Mouse (Mus musculus): Measurements from ENCODE around the gene Vmn2r71. TPM values are rescaled to one million over a fixed set of nuclear protein-coding genes. Genes with fewer than 3 reads are reported as not detected.

Gene Vmn2r71
- not detected in 2 replicates for polyA plus RNA-seq (2016; fragmentation: Nextera tagmentation; extraction: Ambion mirVana)

DNA sequence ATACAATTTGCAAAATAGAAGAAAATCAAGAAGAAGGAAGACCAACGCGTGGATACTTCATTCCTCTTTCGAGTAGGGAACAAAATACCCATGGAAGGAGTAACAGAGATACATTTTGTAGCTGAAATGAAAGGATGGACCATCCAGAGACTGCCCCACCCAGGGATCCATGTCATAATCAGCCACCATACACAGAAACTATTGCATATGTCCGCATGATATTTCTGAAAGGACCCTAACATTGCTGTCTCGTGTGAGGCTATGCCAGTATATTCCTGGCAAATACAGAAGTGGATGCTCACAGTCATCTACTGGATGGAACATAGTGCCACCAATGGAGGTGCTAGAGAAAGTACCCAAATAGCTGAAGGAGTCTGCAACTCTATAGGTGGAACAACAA lies at the start of gene Vmn2r71:
Vmn2r71 (plus strand) TSS at position 301 of the 400 bp plus-strand sequence.
- no peaks in the 10 kb centered on the region for H3K4me1 ChIP-seq
- H3K27me3 ChIP-seq (ENCODE audit: low read depth, poor library complexity, severe bottlenecking): no peaks in the 10 kb centered on the region
- no peak for DNase-seq (ENCODE audit: low spot score)
- H3K4me3 ChIP-seq: no peak within 1 kb of the TSS
- 80% methylated on average over 5 of the region's 5 CpGs for WGBS
- no peaks in the 10 kb centered on the region for H3K9me3 ChIP-seq (replicated peaks)
- no peak within 1 kb of the TSS for H3K27ac ChIP-seq
- H3K36me3 ChIP-seq: no peaks in the 10 kb centered on the region

DNA sequence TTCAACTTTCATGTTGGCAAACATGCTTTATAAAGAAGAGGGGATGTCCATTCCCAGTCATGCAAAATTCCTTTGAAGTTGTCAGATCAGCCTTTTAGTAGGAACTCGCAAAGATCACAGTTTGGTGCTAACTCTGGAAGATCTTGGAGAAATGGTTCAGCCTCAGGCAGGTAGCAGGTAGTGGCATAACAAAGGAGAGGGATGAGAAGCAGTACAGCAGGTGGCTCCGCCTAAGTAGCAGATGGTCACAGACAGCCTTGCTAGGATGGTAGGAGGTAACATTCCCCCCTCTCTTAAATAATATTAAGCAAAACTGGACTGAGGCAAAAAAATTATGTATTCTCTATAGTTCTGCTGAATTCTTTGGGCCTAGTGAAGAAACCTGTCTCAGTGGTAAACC lies 20.8 kb upstream of the Vmn2r71 start:
- DNase-seq (ENCODE audit: low spot score): no peak
- Histone ChIP-seq H3K36me3 (no peaks in the 10 kb centered on the region), H3K27me3 (ENCODE audit: low read depth, poor library complexity, severe bottlenecking) (no peaks in the 10 kb centered on the region), H3K4me3 (no peak overlapping the region), H3K4me1 (no peaks in the 10 kb centered on the region), H3K9me3 (replicated peaks) (no peaks in the 10 kb centered on the region; the same call in 1 of the 2 replicates), H3K27ac (no peak overlapping the region)
- whole genome bisulfite sequencing: 91% methylated on average over 2 of the region's 2 CpGs

DNA sequence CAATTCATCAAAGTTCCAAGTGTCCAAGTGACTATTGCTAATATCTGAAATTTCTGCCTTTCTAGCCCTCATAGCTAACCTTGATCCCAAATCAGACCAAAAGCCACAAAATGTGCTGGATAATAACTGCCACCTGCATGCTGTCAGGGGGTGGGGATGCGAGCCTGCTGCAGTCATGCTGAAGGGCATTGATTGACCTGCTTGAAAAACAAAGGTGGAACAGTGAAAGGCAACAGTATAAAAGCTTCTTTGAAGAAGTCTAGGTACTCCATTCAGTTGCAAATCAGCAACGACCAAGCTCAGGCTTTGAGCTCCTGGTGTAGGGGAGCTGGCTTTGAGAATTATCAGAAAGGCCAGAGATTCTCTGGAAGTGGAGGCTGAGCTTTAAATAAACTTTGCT lies 19.8 kb upstream of the Vmn2r71 start:
- Histone ChIP-seq H3K4me3 (no peak overlapping the region), H3K27me3 (ENCODE audit: low read depth, poor library complexity, severe bottlenecking) (no peaks in the 10 kb centered on the region), H3K27ac (no peak overlapping the region), H3K9me3 (replicated peaks) (no peaks in the 10 kb centered on the region; the same call in 1 of the 2 replicates), H3K4me1 (no peaks in the 10 kb centered on the region), H3K36me3 (no peaks in the 10 kb centered on the region)
- DNase-seq (ENCODE audit: low spot score): no peak
- WGBS: 76% methylated on average over 2 of the region's 2 CpGs

DNA sequence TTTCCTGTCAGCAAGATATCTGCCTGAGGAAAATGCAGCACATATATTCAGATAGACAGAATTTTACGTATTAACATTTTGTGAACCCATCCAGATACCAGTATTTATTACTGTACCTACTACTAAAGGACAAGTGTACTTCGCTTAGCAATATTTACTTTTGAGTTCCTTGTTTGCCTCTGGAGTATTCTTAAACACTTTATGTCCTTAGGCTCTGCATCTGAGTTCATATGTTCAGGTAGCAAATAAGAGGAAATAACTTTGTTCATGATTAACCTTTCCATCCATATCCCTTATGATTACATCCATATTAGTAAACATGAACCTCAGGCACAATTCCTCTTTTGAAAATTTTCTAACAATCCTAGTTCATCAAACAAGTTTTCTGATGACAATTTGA lies 6.2 kb downstream of the Vmn2r71 start, which contains the start of gene Vmn2r70:
Vmn2r70 (minus strand) TSS at position 101 of the 400 bp plus-strand sequence.
- WGBS: 90% methylated on average over 2 of the region's 2 CpGs
- H3K4me1 ChIP-seq: no peaks in the 10 kb centered on the region

More for the DNA sequence above, 6.2 kb downstream of the Vmn2r71 start, which contains the start of gene Vmn2r70:
- H3K27me3 ChIP-seq (ENCODE audit: low read depth, poor library complexity, severe bottlenecking): no peaks in the 10 kb centered on the region
- H3K36me3 ChIP-seq: no peaks in the 10 kb centered on the region
- no peak for DNase-seq (ENCODE audit: low spot score)
- no peak within 1 kb of the TSS for H3K27ac ChIP-seq
- H3K4me3 ChIP-seq: no peak within 1 kb of the TSS
- no peaks in the 10 kb centered on the region for H3K9me3 ChIP-seq (replicated peaks)

Other genes with a start within 250 kb of the Vmn2r71 start
- gene Vmn2r69, start 147.2 kb upstream of the Vmn2r71 start, polyA plus RNA-seq (2016; fragmentation: Nextera tagmentation; extraction: Ambion mirVana): not detected in 2 replicates
- not detected in 2 replicates for gene Vmn2r70, start 6.1 kb downstream of the Vmn2r71 start, polyA plus RNA-seq (2016; fragmentation: Nextera tagmentation; extraction: Ambion mirVana)
- not detected in 2 replicates for gene Vmn2r72, start 192.0 kb downstream of the Vmn2r71 start, polyA plus RNA-seq (2016; fragmentation: Nextera tagmentation; extraction: Ambion mirVana)